Mouse (Mus musculus): ENCODE measurements around the gene Plcb4. TPM values are rescaled to one million over a fixed set of nuclear protein-coding genes. Genes with fewer than 3 reads are reported as not detected.
A peak's percentile ranks its signal among the peaks of the same experiment; 100 is the strongest.

Gene Plcb4
- total RNA-seq, 2 experiments from 2014 or later = 67.5 to 81.8 TPM

DNA sequence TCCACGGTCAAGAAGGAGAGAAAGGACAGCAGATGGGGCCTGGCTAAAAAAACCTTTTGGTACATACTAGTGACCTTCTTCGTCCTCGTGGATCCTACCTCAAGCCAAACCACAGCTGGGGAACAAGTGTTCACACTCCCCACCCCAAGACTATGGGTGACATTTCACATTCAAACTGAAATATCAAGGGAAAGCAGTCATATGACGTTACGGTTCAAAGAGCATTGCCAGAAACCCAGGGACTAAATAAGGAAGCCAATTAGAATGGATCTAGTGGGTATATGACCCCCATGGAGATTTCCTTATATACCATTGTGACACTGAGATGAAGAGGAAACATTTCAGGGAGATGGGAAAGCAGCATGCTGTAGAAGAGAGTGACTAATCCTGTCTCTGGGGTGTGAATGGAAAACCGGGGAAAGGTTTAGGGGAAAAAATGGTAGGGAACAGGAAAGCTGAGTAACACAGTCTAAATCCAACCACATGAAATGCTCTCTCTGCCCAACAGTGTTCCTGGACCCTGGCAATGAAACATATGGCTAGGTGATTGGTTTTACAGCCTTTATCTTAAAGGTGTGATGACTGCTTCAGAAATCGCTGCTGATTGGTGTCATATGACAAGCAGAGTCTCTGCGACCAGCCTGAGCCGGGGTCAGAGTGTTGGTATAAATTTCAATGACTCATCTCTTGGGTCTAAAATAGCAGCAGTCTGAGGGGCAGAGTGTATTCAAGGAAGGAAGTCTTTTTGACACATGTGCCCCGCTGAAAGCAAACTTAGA lies 114.6 kb downstream of the Plcb4 start:
- H3K27ac ChIP-seq = no peak overlapping the region
- H3K4me3 ChIP-seq = no peak overlapping the region
- no peak for TF ChIP-seq CTCF (IDR thresholded peaks at IDR 0.05)
- intact Hi-C loops (cut with DNase I) = no loop called here
- DNase-seq (ENCODE audit: extremely low spot score in 1 of 2, low spot score in 2 of 2) = no peak

DNA sequence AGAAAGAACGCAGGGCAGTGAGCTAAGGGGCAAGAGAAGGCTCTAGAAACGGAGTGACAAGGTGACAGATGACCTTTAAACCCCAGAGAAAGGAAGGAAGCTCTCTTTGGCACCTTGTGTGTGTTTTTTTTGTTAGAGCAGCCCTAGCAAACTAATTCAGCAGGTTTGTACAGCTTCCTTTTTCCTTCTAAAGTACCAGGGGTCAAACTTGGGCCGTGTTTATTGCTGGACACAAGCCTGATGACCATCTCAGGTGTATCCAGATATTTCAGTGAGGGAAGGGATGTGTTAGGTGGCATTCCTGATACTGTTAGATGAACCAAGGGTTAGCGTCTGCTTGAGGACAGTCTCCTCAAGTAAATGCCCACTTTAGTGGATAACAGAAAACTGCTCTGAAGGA lies 116.2 kb downstream of the Plcb4 start:
- H3K4me3 ChIP-seq = no peak overlapping the region
- intact Hi-C loops (cut with DNase I) = no loop called here
- DNase-seq (ENCODE audit: extremely low spot score in 1 of 2, low spot score in 2 of 2) = no peak
- no peak for TF ChIP-seq CTCF (IDR thresholded peaks at IDR 0.05)
- H3K27ac ChIP-seq = no peak overlapping the region

- intact Hi-C loops (cut with DNase I) = no loop called here
- DNase-seq (ENCODE audit: extremely low spot score in 1 of 2, low spot score in 2 of 2) = no peak
- TF ChIP-seq CTCF (IDR thresholded peaks at IDR 0.05) = no peak
- H3K4me3 ChIP-seq = no peak overlapping the region
- H3K27ac ChIP-seq = no peak overlapping the region
Observed at GRCm38 (mm10) chr2:135776131-135776775, 117.4 kb downstream of the Plcb4 start.

DNA sequence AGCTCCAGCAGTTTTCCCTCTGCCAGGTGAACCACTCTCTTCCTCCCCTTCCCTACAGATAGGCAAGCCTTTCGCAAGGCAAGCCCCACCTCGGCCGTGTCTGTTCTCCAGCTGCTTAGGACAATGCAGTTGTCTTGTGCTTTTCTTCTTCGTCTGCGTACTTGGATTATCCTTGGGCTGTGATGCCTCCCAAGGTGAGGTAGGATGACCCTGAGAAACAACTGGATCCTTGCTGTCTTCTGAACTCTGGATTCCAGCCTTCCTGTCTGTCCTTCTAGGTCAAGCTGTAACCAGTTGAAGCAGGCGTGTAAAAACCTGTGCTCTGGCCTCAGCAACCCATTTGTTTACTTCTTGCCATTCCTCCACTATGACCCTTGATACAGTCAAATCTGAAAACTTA lies 122.6 kb downstream of the Plcb4 start:
- Histone ChIP-seq H3K27ac (no peak overlapping the region), H3K4me3 (no peak overlapping the region)
- no peak for TF ChIP-seq CTCF (IDR thresholded peaks at IDR 0.05)
- DNase-seq (ENCODE audit: extremely low spot score in 1 of 2, low spot score in 2 of 2) = no peak
- intact Hi-C loops (cut with DNase I) = no loop called here

GRCm38 (mm10) chr2:135787415-135787814 lies 128.6 kb downstream of the Plcb4 start:
- intact Hi-C loops (cut with DNase I) = no loop called here
- TF ChIP-seq CTCF (IDR thresholded peaks at IDR 0.05) = no peak
- no peak overlapping the region for H3K27ac ChIP-seq
- DNase-seq (ENCODE audit: extremely low spot score in 1 of 2, low spot score in 2 of 2) = no peak
- H3K4me3 ChIP-seq = no peak overlapping the region

DNA sequence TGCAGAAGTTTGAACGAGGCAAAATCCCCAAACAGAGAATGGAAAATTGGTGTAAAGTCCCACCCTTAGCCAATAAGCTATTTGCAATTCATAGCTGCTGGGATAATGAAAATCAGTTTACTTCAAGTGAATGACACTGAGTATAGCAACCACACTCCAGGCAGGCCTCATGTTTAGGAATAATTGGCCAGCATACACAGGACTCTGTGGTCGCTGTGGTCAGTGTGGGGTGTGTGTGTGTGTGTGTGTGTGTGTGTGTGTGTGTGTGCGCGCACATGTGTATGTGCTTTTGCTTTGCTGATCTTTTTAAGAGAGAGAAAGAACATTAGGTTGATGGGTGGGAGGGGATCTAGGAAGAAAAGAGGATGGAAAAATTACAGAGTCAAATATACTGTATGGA lies 134.1 kb downstream of the Plcb4 start:
- no peak for TF ChIP-seq CTCF (IDR thresholded peaks at IDR 0.05)
- intact Hi-C loops (cut with DNase I) = no loop called here
- Histone ChIP-seq H3K4me3 (no peak overlapping the region), H3K27ac (no peak overlapping the region)
- no peak for DNase-seq (ENCODE audit: extremely low spot score in 1 of 2, low spot score in 2 of 2)

GRCm38 (mm10) chr2:135796684-135797083 lies 137.9 kb downstream of the Plcb4 start:
- TF ChIP-seq CTCF (IDR thresholded peaks at IDR 0.05) = no peak
- intact Hi-C loops (cut with DNase I) = no loop called here
- DNase-seq (ENCODE audit: extremely low spot score in 1 of 2, low spot score in 2 of 2) = no peak
- Histone ChIP-seq H3K4me3 (no peak overlapping the region), H3K27ac (no peak overlapping the region)

DNA sequence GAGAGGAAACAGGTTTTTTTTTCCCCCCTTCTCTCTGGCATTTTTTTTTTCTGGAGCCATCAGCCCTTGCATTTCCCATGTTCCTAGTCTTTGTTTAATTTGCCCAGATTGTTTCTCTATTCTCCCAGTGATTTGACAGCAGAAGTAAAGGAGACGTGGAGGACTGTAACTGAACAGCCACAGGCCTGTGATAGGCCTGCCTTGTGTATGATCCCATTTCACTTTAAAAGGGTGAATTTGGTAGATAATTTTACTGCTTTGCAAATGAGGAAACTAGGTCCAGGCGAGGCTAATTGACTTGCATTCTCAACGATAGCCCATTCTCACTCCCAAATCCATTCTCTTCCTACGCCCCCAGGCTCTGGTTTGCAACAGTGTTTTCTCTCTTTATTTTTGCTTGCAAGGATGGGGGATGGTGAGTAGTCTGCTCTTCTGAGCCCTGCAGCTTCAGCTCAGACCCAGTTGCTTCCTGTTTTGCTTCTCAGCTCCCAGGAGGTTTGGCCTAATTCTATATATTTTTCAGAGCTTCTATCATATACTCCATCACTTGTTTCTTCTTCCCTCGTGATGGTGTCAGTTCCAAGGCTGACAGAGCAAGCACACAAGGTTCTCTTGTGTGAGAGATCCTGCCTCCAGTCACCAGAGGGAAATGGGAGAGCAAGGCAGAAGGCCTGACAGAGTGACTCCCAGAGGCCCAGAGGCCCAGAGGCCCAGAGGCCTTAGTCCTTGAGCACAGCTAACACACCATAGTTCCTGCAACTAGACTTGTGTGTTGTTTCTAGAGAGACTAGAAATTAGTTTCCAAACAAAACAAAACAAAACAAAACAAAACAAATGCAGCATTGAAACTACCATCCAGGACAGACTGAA lies 139.1 kb downstream of the Plcb4 start:
- Histone ChIP-seq H3K4me3 (no peak overlapping the region), H3K27ac (peak overlapping the region; percentile 64)
- intact Hi-C loops (cut with DNase I) = no loop called here
- no peak for TF ChIP-seq CTCF (IDR thresholded peaks at IDR 0.05)
- DNase-seq (ENCODE audit: extremely low spot score in 1 of 2, low spot score in 2 of 2) = no peak

DNA sequence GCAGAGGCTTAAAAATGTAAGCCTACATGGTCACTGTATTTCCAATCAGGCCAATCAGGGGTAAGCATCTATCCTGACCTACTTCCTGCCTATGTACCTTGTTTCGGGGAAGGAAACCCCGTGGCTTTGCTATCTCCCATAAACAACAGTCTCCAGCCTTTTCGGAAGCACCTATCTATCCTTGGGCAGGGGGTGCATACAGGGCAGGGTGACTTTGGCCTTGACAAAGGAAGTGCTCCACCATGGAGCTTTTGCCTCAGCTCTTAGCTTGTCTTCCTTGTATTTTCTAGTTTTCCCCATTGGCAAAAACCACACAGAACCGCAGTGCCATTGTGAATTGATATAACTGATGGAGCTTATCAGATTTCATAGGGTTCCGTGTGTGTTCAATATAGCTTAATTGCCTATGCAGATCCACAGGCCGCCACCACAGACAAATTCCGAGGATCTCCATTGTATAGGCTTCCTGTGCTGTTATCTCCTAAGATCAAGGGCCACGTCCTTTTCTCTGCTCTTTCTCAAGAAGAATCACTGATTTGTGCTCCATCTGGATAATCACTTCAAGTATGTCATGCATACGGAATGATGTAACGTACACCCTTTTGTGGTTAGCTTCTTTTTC lies 140.4 kb downstream of the Plcb4 start:
- intact Hi-C loops (cut with DNase I) = no loop called here
- H3K27ac ChIP-seq = no peak overlapping the region
- no peak for DNase-seq (ENCODE audit: extremely low spot score in 1 of 2, low spot score in 2 of 2)

DNA sequence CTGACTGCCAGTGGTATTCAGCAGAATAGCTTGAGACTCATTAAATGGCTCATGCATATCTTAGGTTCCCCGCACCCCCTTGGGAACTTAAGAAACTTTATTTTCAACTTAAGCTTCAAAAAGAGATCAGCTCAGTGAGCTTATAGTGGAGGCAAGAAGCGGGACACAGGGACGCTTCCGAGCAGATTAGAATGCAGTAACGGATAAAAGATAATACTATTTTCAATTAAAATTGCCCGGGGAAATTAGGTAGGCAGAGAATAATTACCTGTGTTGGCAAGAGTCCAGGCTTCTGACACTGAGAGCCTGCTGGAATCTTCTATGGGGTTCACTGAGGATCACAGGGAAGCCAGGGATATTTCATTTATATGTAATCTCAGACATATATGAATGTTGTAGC lies 141.6 kb downstream of the Plcb4 start:
- intact Hi-C loops (cut with DNase I) = no loop called here
- Histone ChIP-seq H3K27ac (no peak overlapping the region), H3K4me3 (no peak overlapping the region)
- TF ChIP-seq CTCF (IDR thresholded peaks at IDR 0.05) = no peak
- no peak for DNase-seq (ENCODE audit: extremely low spot score in 1 of 2, low spot score in 2 of 2)

More for the DNA sequence above, 140.4 kb downstream of the Plcb4 start:
- H3K4me3 ChIP-seq = no peak overlapping the region
- TF ChIP-seq CTCF (IDR thresholded peaks at IDR 0.05) = no peak

DNA sequence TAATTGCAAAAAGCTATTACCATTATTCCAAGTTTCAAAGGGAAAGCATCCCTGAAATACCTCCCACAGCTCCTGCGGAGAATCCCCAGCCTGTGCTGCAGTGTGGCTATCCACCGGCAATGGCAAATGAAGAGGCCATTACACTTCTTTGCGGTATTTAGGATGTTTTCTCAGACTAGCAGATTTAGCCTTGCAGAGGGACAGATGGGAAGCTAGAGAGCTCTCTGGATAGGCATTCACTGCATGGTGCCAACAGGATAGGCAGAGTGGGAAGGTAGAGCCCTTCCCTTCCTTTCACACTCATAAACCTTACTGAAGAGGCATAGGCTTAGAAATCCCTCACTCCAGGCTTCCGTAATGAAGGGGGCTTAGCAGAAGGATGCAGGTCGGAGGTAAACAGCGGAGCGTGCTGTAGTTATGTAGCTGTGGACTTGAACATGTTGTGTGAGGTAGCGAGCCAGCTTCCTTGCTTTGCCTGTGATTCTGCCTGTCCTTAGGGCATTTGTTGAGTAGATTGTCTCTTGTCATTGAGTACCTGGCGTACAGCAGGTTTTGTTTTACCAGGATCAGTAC lies 144.2 kb downstream of the Plcb4 start:
- no peak for DNase-seq (ENCODE audit: extremely low spot score in 1 of 2, low spot score in 2 of 2)
- intact Hi-C loops (cut with DNase I) = no loop called here

More for the DNA sequence above, 144.2 kb downstream of the Plcb4 start:
- Histone ChIP-seq H3K27ac (no peak overlapping the region), H3K4me3 (no peak overlapping the region)
- no peak for TF ChIP-seq CTCF (IDR thresholded peaks at IDR 0.05)

Measured in left cerebral cortex, adult 2 months (tissue).